Mouse (Mus musculus) liver, embryonic 14 days (tissue): ENCODE results near the gene Olfr1432. TPM values are rescaled to one million over a fixed set of nuclear protein-coding genes. Genes with fewer than 3 reads are reported as not detected.

Source experiments
- polyA plus RNA-seq: library from polyadenylated mRNA; depleted of rRNA; stranded (reverse); fragments of >200 nt; gene quantifications from 2 replicates; pipeline ENCODE4 v1.2.3, GENCODE M21; 2012; rRNA removed

Gene Olfr1432
- not detected in 2 replicates for polyA plus RNA-seq

DNA sequence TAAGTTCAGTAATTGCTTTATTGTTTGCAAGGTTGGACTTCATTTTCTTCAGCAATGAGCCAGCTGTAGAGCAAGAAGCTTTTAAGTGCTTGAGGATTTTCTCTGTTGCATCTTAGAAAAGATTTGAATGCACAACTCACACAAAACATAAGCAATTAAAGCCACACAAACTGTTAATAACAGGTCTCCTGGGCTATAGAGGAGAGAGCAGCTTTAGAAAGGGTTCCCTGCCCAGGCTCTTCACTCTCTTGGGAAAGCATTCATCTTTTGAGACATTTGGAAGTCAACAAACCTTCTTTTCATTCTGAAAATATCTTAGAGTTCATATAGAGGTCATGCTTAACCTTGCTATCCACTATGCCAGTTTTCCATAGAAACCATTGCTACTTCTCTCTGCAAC is at the start of gene Olfr1432:
Olfr1432 (minus strand) TSS at position 101 of the 400 bp plus-strand sequence.

DNA sequence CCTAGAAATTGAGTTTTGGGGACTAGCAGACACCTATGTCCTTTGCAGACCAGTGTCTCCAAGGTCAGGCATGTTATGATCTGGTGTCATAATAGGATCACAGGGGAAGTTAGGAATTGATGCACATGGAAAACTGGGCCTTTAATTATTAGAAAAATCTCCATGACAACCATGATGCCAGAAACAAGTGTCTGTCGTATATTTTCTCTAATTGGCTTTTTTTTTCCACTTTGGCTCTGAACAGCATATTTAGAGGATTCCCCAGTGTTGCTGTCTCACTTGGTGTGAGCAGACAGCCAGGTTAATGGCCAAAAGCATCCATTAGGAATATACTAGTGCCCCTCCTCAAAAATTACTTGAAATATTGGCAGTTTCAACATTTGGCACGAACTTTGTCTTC is 47.2 kb upstream of the Olfr1432 start, which contains the start of gene Olfr1434:
Olfr1434 (plus strand) TSS at position 301 of the 400 bp plus-strand sequence.

GRCm38 (mm10) chr19:12260732-12261131 is 28.3 kb upstream of the Olfr1432 start, which contains the start of gene Olfr235:
Gene Olfr235, plus strand, starts transcription at chr19:12261032.

GRCm38 (mm10) chr19:12241559-12241958 is 9.2 kb upstream of the Olfr1432 start, which contains the start of gene Olfr262:
Gene Olfr262, minus strand, starts transcription at chr19:12241659.

GRCm38 (mm10) chr19:12200334-12200733 is 32.1 kb downstream of the Olfr1432 start, which contains the start of gene Olfr1431:
Gene Olfr1431, plus strand, starts transcription at chr19:12200634.

Other genes starting within 250 kb of the Olfr1432 start
- not detected in 2 replicates for gene Olfr1423, start 191.3 kb downstream of the Olfr1432 start, polyA plus RNA-seq
- not detected in 2 replicates for gene Olfr1424, start 169.9 kb downstream of the Olfr1432 start, polyA plus RNA-seq
- not detected in 2 replicates for gene Olfr1425, start 154.9 kb downstream of the Olfr1432 start, polyA plus RNA-seq
- gene Olfr1426, start 140.6 kb downstream of the Olfr1432 start, polyA plus RNA-seq, result not detected in 2 replicates
- not detected in 2 replicates for gene Olfr1427, start 129.3 kb downstream of the Olfr1432 start, polyA plus RNA-seq
- not detected in 2 replicates for gene Olfr1428, start 116.7 kb downstream of the Olfr1432 start, polyA plus RNA-seq
- gene Olfr76, start 109.4 kb downstream of the Olfr1432 start, polyA plus RNA-seq, result not detected in 2 replicates
- not detected in 2 replicates for gene Olfr1555-ps1, start 62.5 kb downstream of the Olfr1432 start, polyA plus RNA-seq
- gene Olfr1431, start 32.0 kb downstream of the Olfr1432 start, polyA plus RNA-seq, result not detected in 2 replicates
- gene Olfr262, start 9.1 kb upstream of the Olfr1432 start, polyA plus RNA-seq, result not detected in 2 replicates
- gene Olfr235, start 28.4 kb upstream of the Olfr1432 start, polyA plus RNA-seq, result not detected in 2 replicates
- not detected in 2 replicates for gene Olfr1434, start 47.3 kb upstream of the Olfr1432 start, polyA plus RNA-seq
- not detected in 2 replicates for gene Olfr1436, start 66.5 kb upstream of the Olfr1432 start, polyA plus RNA-seq
- gene Olfr1437, start 92.5 kb upstream of the Olfr1432 start, polyA plus RNA-seq, result not detected in 2 replicates
- gene Olfr1438-ps1, start 103.3 kb upstream of the Olfr1432 start, polyA plus RNA-seq, result not detected in 2 replicates
- not detected in 2 replicates for gene Olfr1440, start 154.7 kb upstream of the Olfr1432 start, polyA plus RNA-seq
- gene Olfr1441, start 184.8 kb upstream of the Olfr1432 start, polyA plus RNA-seq, result not detected in 2 replicates
- not detected in 2 replicates for gene Pfpl, start 195.3 kb upstream of the Olfr1432 start, polyA plus RNA-seq
- 5.2 and 8.0 TPM in 2 replicates for gene Mpeg1, start 228.2 kb upstream of the Olfr1432 start, polyA plus RNA-seq